Mouse (Mus musculus) midbrain, embryonic 13.5 days (tissue): Measurements from ENCODE around the gene A830031A19Rik. TPM values are rescaled to one million over a fixed set of nuclear protein-coding genes. Genes with fewer than 3 reads are reported as not detected.
A peak's percentile ranks its signal among the peaks of the same experiment; 100 is the strongest.

Experiments
- ATAC-seq: fragments of 200-750 bp; cut with Nextera tagmentation; 2 replicates; pipeline ENCODE4 v1.8.0; 2017; ENCODE audit warnings: mild to moderate bottlenecking, moderate TSS enrichment, moderate library complexity
- H3K27ac ChIP-seq: fragments of 300-500 bp; sonication (generic); 2 replicates; pipeline ENCODE4 v1.5.1; 2015; ENCODE audit warnings: inconsistent platforms, mild to moderate bottlenecking, moderate library complexity
- H3K27me3 ChIP-seq: fragments of 300-500 bp; sonication (generic); 2 replicates; pipeline ENCODE4 v1.6.1; 2015; ENCODE audit warnings: mild to moderate bottlenecking, inconsistent platforms
- H3K36me3 ChIP-seq: fragments of 300-500 bp; sonication (generic); 2 replicates; pipeline ENCODE4 v1.6.1; 2015; ENCODE audit warnings: mild to moderate bottlenecking, inconsistent platforms
- H3K4me1 ChIP-seq: fragments of 300-500 bp; sonication (generic); replicated peaks from 2 replicates; pipeline ENCODE4 v1.6.1; 2015; ENCODE audit warnings: inconsistent platforms
- H3K4me2 ChIP-seq: fragments of 300-500 bp; sonication (generic); replicated peaks from 2 replicates; pipeline ENCODE4 v1.6.1; 2015; ENCODE audit warnings: moderate library complexity, mild to moderate bottlenecking, inconsistent platforms
- H3K4me3 ChIP-seq: fragments of 300-500 bp; sonication (generic); replicated peaks from 2 replicates; pipeline ENCODE4 v1.5.1; 2015; ENCODE audit warnings: mild to moderate bottlenecking, inconsistent platforms
- H3K9ac ChIP-seq: fragments of 300-500 bp; sonication (generic); replicated peaks from 2 replicates; pipeline ENCODE4 v1.6.1; 2015; ENCODE audit warnings: mild to moderate bottlenecking, inconsistent platforms
- H3K9me3 ChIP-seq: fragments of 300-500 bp; sonication (generic); 2 replicates; pipeline ENCODE4 v1.6.1; 2016; ENCODE audit warnings: mild to moderate bottlenecking, inconsistent platforms
- WGBS: fragments of 180-500 bp; shearing (Covaris S2); methylation state at CpG from one replicate; pipeline ENCODE4 v1.1.7; 2015; 5-methylcytosine and 5-hydroxymethylcytosine counted together
- polyA plus RNA-seq: library from polyadenylated mRNA; unstranded; fragments of >200 nt; fragmentation: Nextera tagmentation; extraction: Ambion mirVana; gene quantifications from 2 replicates; pipeline ENCODE4 v1.2.1, GENCODE M21; 2015

A830031A19Rik gene
- polyA plus RNA-seq, 1 experiment from 2014 or later: not detected

DNA sequence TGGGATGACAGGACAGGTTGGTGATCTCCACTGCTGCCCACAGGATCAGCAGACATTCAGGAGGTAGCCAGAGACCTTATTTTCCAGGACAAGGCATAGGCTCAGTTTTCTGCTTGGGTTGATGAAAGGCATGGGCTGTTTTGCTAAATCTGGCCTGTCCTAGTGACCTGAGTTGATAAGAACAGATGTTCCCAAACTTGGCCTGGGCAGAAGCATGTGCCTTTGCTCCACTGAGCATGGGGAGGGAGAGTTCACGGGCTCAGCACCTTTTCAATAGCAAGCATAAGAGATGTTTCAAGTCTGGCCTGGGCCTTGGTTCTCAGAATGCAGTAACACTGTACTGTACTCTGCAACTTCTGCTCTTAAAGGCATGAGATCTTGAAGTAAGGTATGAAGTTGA lies 54.1 kb downstream of the A830031A19Rik start:
- Histone ChIP-seq H3K9me3 (no peaks in the 10 kb centered on the region), H3K27me3 (0 out of 2 replicates have a peak, but pooled peaks cover 8% of the 10 kb centered on the region), H3K27ac (no peak overlapping the region), H3K9ac (no peak overlapping the region), H3K4me1 (peaks cover 13% of the 10 kb centered on the region), H3K4me2 (no peak overlapping the region), H3K36me3 (no peaks in the 10 kb centered on the region), H3K4me3 (no peak overlapping the region)
- 75% methylated on average over 1 of the region's 1 CpGs for WGBS
- no peak for ATAC-seq

DNA sequence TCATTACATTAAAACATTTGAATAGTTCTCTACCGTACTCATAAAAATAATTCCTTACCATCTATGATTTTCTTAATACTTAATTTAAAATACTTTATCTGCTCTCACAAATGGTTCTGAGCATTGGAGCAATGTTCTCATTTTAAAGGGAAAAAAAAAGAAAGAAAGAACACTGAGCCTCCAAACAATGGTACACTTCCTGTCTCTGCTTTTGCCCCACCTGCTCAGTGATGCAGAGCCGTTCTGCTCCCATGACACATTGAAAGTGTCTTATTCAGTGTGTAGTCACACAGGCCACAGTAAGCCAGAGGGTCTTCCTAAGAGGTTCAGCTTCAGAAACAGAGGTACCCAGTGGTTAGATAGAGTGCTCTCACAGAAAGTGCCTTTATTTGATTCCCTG lies 56.1 kb downstream of the A830031A19Rik start:
- no peaks in the 10 kb centered on the region for H3K36me3 ChIP-seq
- WGBS: 66% methylated on average over 2 of the region's 2 CpGs
- no peak for ATAC-seq

GRCm38 (mm10) chr11:24016647-24017179 lies 58.1 kb downstream of the A830031A19Rik start:
- H3K9ac ChIP-seq: no peak overlapping the region
- 22% methylated on average over 2 of the region's 2 CpGs for WGBS
- no peaks in the 10 kb centered on the region for H3K36me3 ChIP-seq
- H3K27ac ChIP-seq: peak overlapping the region; percentile 60; the same call in 1 of the 2 replicates
- peak overlapping the region; percentile 23; the same call in 1 of the 2 replicates for H3K4me2 ChIP-seq
- peaks cover 24% of the 10 kb centered on the region for H3K4me1 ChIP-seq
- peak; percentile 91 for ATAC-seq
- no peaks in the 10 kb centered on the region for H3K9me3 ChIP-seq
- H3K27me3 ChIP-seq: peaks cover 8% of the 10 kb centered on the region; the same call in 1 of the 2 replicates
- H3K4me3 ChIP-seq: no peak overlapping the region

More for the DNA sequence above, 56.1 kb downstream of the A830031A19Rik start:
- H3K4me2 ChIP-seq: no peak overlapping the region
- H3K9ac ChIP-seq: no peak overlapping the region
- peaks cover 8% of the 10 kb centered on the region; the same call in 1 of the 2 replicates for H3K27me3 ChIP-seq
- peaks cover 24% of the 10 kb centered on the region for H3K4me1 ChIP-seq
- no peak overlapping the region for H3K4me3 ChIP-seq
- H3K27ac ChIP-seq: no peak overlapping the region
- no peaks in the 10 kb centered on the region for H3K9me3 ChIP-seq

GRCm38 (mm10) chr11:24016049-24016448 lies 58.8 kb downstream of the A830031A19Rik start:
- Histone ChIP-seq H3K4me1 (peaks cover 24% of the 10 kb centered on the region), H3K27me3 (peaks cover 8% of the 10 kb centered on the region; the same call in 1 of the 2 replicates), H3K4me3 (no peak overlapping the region), H3K9me3 (no peaks in the 10 kb centered on the region), H3K36me3 (no peaks in the 10 kb centered on the region), H3K27ac (no peak overlapping the region), H3K9ac (no peak overlapping the region), H3K4me2 (no peak overlapping the region)
- WGBS: 48% methylated on average over 3 of the region's 3 CpGs
- peak; percentile 46; the same call in 1 of the 2 replicates for ATAC-seq

- Histone ChIP-seq H3K9me3 (no peaks in the 10 kb centered on the region), H3K36me3 (no peaks in the 10 kb centered on the region), H3K9ac (no peak overlapping the region; the same call in 1 of the 2 replicates), H3K4me3 (no peak overlapping the region), H3K4me2 (no peak overlapping the region), H3K4me1 (peaks cover 24% of the 10 kb centered on the region), H3K27me3 (peaks cover 6% of the 10 kb centered on the region; the same call in 1 of the 2 replicates), H3K27ac (no peak overlapping the region)
- WGBS: 68% methylated on average over 5 of the region's 5 CpGs
- no peak for ATAC-seq
Observed at GRCm38 (mm10) chr11:24014642-24015041, 60.2 kb downstream of the A830031A19Rik start.

DNA sequence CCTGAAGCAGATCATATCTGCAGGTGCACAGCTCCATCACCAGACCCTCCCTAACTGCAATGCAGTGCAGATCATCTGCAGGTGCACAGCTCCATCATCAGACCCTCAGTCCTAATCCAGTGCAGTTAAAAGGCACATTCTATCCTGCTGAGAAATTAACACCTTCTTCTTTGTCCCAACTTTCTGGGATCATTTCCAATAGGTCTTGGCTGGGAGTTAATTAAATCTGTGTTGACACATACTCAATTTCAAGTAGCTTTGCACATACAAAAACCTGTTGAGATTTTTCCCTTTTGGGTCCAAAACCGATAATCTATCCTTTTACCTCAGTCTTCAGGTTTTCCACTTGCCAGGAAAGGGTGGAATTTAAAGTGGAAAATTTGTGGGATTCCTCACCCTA lies 62.6 kb downstream of the A830031A19Rik start:
- no peak overlapping the region for H3K27ac ChIP-seq
- H3K27me3 ChIP-seq: no peaks in the 10 kb centered on the region; the same call in 1 of the 2 replicates
- WGBS: 72% methylated on average over 1 of the region's 1 CpGs
- no peak overlapping the region for H3K4me2 ChIP-seq
- H3K4me3 ChIP-seq: no peak overlapping the region
- H3K4me1 ChIP-seq: peaks cover 22% of the 10 kb centered on the region
- ATAC-seq: no peak
- no peaks in the 10 kb centered on the region for H3K36me3 ChIP-seq
- H3K9me3 ChIP-seq: no peaks in the 10 kb centered on the region
- no peak overlapping the region for H3K9ac ChIP-seq

DNA sequence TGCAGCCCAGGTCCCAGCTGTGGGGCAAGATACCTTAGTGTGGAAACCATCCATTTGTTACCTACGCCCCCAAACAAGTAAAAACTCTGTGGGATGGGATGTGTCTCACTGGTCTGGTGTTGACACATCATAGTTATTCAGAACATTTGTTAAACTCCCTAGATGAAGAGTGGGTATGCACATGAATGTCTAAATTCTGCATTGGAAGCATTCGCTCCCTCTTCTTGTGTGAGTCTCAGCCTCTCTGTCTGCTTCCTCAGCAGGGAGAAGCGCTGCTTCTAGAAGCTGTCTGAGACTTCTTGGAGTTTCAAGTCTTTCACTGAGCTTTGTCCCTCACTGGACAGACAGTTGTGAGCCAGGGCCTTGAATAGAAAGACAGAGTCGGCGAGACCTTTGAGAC lies 65.9 kb downstream of the A830031A19Rik start:
- Histone ChIP-seq H3K4me1 (no peaks in the 10 kb centered on the region), H3K36me3 (no peaks in the 10 kb centered on the region), H3K27me3 (no peaks in the 10 kb centered on the region), H3K9me3 (no peaks in the 10 kb centered on the region), H3K4me2 (no peak overlapping the region), H3K27ac (no peak overlapping the region), H3K4me3 (no peak overlapping the region), H3K9ac (no peak overlapping the region)
- no peak for ATAC-seq
- WGBS: 89% methylated on average over 5 of the region's 5 CpGs

DNA sequence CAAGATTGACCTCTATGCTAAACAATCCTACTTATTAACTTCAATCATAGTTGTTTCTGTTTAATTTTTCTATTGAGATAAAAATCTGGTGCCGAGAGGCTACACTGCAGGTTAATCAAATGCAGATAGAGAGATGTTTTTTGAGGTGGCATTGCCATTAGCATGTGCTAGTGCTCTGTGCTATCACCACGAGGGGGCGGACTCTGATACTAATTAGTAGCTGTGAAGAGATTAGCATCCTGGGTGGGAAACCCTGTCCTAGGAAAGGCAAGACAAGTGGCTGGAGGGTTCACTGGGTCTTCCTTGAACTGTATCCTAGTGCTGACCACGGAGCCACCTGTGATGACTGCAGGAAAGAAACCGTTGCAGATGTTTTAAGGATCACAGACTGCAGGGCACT lies 66.6 kb downstream of the A830031A19Rik start:
- Histone ChIP-seq H3K36me3 (no peaks in the 10 kb centered on the region), H3K4me1 (no peaks in the 10 kb centered on the region), H3K9ac (no peak overlapping the region), H3K27me3 (no peaks in the 10 kb centered on the region), H3K4me2 (no peak overlapping the region), H3K27ac (no peak overlapping the region), H3K9me3 (no peaks in the 10 kb centered on the region), H3K4me3 (no peak overlapping the region)
- 37% methylated on average over 5 of the region's 5 CpGs for WGBS
- ATAC-seq: 0 out of 2 replicates have a peak, but pooled peaks have one; percentile 34

DNA sequence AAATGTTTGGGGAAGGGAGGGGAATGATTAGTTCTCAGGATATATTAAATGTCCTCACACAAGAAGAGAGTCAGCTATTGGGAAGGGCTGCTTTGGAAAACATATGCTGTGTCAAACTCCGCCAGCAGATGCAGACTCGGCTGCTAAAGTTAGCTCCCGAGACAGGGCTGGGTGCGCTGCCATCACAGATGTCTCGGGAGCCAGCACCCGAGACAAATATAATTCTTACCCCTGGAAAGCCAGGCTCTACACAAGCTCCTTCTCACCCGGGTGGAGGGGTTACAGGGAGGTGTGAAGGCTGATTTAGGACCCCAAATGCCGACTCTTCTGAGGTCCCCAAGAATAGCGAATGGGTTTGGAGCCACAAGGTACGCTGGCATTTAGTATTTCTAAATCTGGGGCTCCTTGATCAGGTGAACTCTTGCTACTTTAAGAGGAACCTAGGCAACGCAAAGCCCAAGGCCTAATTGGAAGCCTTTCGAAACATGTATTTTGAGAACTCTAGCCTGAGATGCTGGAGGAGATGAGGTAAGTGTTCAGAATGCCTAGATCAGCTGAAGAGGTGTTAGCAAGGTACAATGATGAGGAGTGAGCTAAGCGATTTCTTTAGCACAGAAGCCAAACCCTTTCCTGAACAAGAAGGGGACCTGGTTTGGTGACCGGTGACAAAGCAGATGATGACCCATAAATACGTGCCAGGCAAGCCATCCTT lies 69.3 kb downstream of the A830031A19Rik start:
- Histone ChIP-seq H3K4me3 (no peak overlapping the region), H3K27ac (no peak overlapping the region), H3K4me2 (no peak overlapping the region), H3K27me3 (no peaks in the 10 kb centered on the region), H3K9ac (no peak overlapping the region), H3K9me3 (no peaks in the 10 kb centered on the region), H3K36me3 (no peaks in the 10 kb centered on the region), H3K4me1 (no peaks in the 10 kb centered on the region)
- no peak for ATAC-seq
- 89% methylated on average over 15 of the region's 15 CpGs for WGBS

DNA sequence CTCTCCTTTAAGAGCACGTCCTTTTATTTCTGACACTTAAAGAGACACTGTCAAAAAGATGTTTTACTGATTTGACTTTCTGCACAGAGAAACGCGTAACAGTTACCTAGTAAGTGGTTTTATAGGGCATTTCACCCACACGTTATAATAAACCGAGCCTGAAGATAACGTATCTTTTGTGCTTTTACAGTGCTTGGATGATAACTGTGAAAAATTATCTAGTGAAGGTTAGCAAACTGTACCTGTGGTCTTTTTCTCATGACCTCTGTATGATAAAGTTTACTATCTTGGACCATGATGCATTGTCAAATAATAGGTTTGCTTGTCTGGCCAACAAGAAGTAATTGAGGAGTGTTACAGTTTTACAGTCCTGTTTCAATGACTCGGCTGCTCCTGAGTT lies 74.2 kb downstream of the A830031A19Rik start:
- H3K27ac ChIP-seq: no peak overlapping the region
- H3K4me1 ChIP-seq: no peaks in the 10 kb centered on the region
- H3K4me3 ChIP-seq: no peak overlapping the region
- no peak overlapping the region for H3K4me2 ChIP-seq
- no peak overlapping the region for H3K9ac ChIP-seq
- WGBS: 91% methylated on average over 7 of the region's 7 CpGs
- ATAC-seq: no peak
- no peaks in the 10 kb centered on the region for H3K36me3 ChIP-seq
- H3K9me3 ChIP-seq: no peaks in the 10 kb centered on the region
- no peaks in the 10 kb centered on the region for H3K27me3 ChIP-seq
